Mouse (Mus musculus): ENCODE measurements at regions not wholly inside any gene's neighbourhood (a gene's known extent, or its start where the extent isn't known, plus 50 kb on each side); places are given as distances from the start of the nearest gene placed in this dataset.
A peak's percentile ranks its signal among the peaks of the same experiment; 100 is the strongest.

DNA sequence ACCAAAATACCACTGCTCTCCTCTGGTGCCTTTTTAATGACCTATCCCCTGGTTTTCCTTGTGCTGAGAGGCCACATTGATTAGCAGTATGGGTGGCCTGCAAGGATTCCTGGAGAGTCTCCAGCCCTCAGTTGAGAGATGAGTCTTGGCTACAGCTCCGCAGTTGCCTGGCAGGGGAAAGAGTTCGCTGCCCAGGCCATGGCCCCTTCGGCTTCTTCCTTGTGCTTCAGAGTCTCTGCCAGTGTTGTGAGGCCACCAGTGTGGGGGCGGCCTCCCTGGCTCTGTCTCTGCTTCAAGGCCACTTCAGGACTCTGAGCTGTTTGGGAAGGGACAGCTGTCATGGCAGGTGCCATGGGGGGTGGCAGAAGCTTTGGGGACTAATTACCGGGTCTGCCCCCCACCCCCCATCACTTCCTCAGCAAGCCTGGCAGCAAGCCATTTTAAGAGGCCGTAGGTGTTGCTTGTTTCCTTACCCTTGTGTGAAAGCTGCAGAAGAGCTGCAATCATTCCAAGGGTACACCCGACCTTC, 85.8 kb upstream of the Gria1 start:
- no peak for ATAC-seq (ENCODE audit: low TSS enrichment)

DNA sequence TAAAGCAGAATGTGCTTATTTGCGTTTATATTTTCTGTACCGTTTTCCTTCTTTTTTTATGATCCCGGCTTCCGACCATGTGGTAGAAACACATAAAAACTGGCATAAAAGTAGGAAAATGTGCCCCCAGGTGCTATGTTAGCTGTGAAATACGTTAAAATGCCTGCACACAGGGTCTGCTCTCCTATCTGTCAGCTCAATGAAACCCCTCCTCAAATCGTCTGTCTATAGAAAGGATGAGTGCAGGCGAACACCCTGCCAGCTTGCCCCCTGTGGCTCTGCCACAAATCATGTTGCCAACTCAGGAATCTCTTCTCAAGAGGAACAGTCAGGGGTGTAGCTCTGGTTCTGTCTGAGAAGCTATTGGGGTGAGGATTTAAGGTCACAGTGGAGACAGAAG, 78.4 kb upstream of the Gria1 start:
- no peak for ATAC-seq (ENCODE audit: low TSS enrichment)

DNA sequence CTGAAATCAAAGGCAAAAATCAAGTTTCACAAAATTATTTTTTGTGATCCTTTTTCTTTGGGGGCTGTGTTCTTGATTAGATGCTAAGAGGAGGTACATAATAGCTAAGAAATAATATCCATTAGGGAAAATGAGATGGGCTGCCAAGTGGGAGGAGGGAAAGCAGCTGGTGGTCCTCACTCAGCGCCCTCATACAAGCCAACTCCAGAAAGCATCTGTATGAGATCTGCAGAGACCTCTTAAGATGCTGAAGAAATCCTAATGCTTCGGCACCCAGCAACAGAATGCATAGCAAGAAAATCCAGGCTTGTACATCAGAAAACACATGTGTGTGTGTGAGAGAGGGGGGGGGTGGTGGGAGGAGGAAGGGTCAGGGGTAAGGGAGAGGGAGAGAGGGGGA, 58.8 kb upstream of the Gria1 start:
- ATAC-seq (ENCODE audit: low TSS enrichment), result no peak

DNA sequence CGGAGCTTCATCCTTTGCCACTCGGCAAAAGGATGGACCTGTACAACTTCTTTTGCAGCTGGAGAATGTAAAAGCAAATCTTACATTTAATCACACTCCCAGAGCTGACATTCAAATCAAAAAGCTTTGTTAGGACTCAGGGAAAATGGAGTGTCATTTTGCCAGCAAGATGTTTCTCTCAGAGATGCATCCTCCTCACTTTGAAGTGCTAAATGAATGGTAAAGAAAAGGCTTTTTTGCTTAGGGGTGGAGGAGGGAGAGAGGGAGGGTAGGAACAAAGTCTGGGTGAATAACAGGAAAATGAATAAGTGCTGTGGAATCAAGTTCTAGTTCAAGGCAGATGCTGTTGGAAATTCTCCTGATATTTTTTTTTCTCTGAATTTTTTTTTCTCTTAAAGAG, 53.4 kb upstream of the Gria1 start:
- ATAC-seq (ENCODE audit: low TSS enrichment), result peak; percentile 52; the same call in 1 of the 2 replicates
